Comparison of ENCODE assay signal across 8 mouse cellular contexts in the genomic region with DNA sequence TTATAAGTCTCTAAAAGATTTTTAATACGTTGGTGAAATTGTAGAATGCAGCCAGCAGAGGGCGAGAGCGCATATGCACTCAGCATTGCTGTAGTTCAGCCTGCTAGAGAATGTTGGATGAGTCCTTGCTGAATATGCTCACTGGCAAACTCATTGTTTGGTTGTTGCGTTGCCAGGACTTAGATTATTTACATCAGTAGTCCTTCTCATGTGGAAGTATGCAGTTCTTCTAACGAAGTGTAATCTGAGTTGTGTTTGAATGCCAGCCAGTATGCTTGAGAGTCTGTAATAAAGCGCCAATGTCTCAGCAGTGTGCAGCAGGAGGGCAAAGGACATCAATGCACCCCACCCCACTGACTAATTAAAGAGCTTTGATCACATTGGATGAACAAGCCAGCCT.
A peak's percentile ranks its signal among the peaks of the same experiment; 100 is the strongest.
DNase-seq lines count a peak whose midpoint lies in the region; ATAC-seq and TF ChIP-seq lines count a peak whose summit lies in the region.

No protein-coding gene starts in this region.

- no peaks in the 10 kb centered on the region for H3K36me3 ChIP-seq in lung, embryonic 14.5 days (ENCODE audit: insufficient read depth)

- no peak overlapping the region for H3K9ac ChIP-seq in lung, embryonic 14.5 days

- H3K4me3 ChIP-seq in lung, embryonic 14.5 days (ENCODE audit: low read depth, low read length), result no peak overlapping the region

- WGBS in lung, embryonic 14.5 days, result 11% methylated on average over 6 of the region's 6 CpGs

- H3K27me3 ChIP-seq in lung, embryonic 14.5 days (ENCODE audit: insufficient read depth, low read length), result no peaks in the 10 kb centered on the region

- no peak overlapping the region for H3K4me2 ChIP-seq in lung, embryonic 14.5 days

- intact Hi-C loops in heart, postnatal 14 days (cut with DNase I), result no loop called here

- ATAC-seq in common myeloid progenitor, adult 5-6 weeks (replicated peaks; ENCODE audit: low read depth, poor library complexity, severe bottlenecking), result peak; percentile 96
- ATAC-seq in lung, embryonic 14.5 days (ENCODE audit: insufficient read depth), result peak; percentile 99
- no peak for ATAC-seq in inflammation-experienced regulatory T-cells, adult 6 months

- H3K27ac ChIP-seq in lung, embryonic 14.5 days (ENCODE audit: low read depth), result no peak overlapping the region

- DNase-seq in 416B (ENCODE audit: low read depth) (peak; percentile 45), WW6 (ENCODE audit: low read depth, low spot score) (peak; percentile 24)
- peak; percentile 53 to 68 for DNase-seq in heart, postnatal 14 days
- DNase-seq in kidney, postnatal 36 days, result peak; percentile 26 to 81
- DNase-seq in lung, embryonic 14.5 days, result peak; percentile 96
- peak; percentile 19 for DNase-seq in ovary, postnatal 36 days (ENCODE audit: low spot score)

- H3K4me1 ChIP-seq in lung, embryonic 14.5 days (ENCODE audit: insufficient read depth), result no peaks in the 10 kb centered on the region

- H3K9me3 ChIP-seq in lung, embryonic 14.5 days (ENCODE audit: low read depth, low read length), result no peaks in the 10 kb centered on the region

- TF ChIP-seq CTCF in lung, embryonic 14.5 days (IDR thresholded peaks at IDR 0.05; ENCODE audit: low read depth), result peak; percentile 85

Comparison
In these comparisons a context has a peak if more than half of its experiments do, and no peak if none do; other contexts are left out.
1. DNase-seq: peak in every context shown above with its lines; median percentile 96 in lung, embryonic 14.5 days; 60 in heart, postnatal 14 days; 54 in kidney, postnatal 36 days; 45 in 416B; 24 in WW6; 19 in ovary, postnatal 36 days.